Mouse (Mus musculus) forebrain, postnatal 0 days (tissue): ENCODE results near the gene Cpm. TPM values are rescaled to one million over a fixed set of nuclear protein-coding genes. Genes with fewer than 3 reads are reported as not detected.

Experiments used
- ATAC-seq: fragments of 200-750 bp; cut with Nextera tagmentation; 2 replicates; pipeline ENCODE4 v1.8.0; 2017; ENCODE audit warnings: mild to moderate bottlenecking, moderate library complexity
- DNase-seq: peaks from one replicate; pipeline ENCODE4 v3.0.0-alpha.2; 2015
- H3K27ac ChIP-seq: fragments of 300-500 bp; sonication (generic); 2 replicates; pipeline ENCODE4 v1.5.1; 2014; ENCODE audit warnings: low read depth, mild to moderate bottlenecking, antibody characterized with exemption, low read length, moderate library complexity, mixed read lengths
- H3K27me3 ChIP-seq: fragments of 300-500 bp; sonication (generic); 2 replicates; pipeline ENCODE4 v1.6.1; 2014; ENCODE audit warnings: mild to moderate bottlenecking, low read length, mixed read lengths; ENCODE audit not compliant: insufficient read depth
- H3K36me3 ChIP-seq: fragments of 300-500 bp; sonication (generic); 2 replicates; pipeline ENCODE4 v1.6.1; 2014; ENCODE audit warnings: mild to moderate bottlenecking, moderate library complexity; ENCODE audit not compliant: insufficient read depth
- H3K4me1 ChIP-seq: fragments of 300-500 bp; sonication (generic); 2 replicates; pipeline ENCODE4 v1.6.1; 2014; ENCODE audit warnings: antibody characterized with exemption; ENCODE audit not compliant: insufficient read depth
- H3K4me2 ChIP-seq: fragments of 300-500 bp; sonication (generic); 2 replicates; pipeline ENCODE4 v1.6.1; 2014; ENCODE audit warnings: low read depth, mild to moderate bottlenecking, moderate library complexity
- H3K4me3 ChIP-seq: fragments of 300-500 bp; sonication (generic); 2 replicates; pipeline ENCODE4 v1.5.1; 2014; ENCODE audit warnings: low read depth, low read length, mixed read lengths
- H3K9ac ChIP-seq: fragments of 300-500 bp; sonication (generic); 2 replicates; pipeline ENCODE4 v1.6.1; 2014; ENCODE audit warnings: mild to moderate bottlenecking
- H3K9me3 ChIP-seq: fragments of 300-500 bp; sonication (generic); 2 replicates; pipeline ENCODE4 v1.6.1; 2016; ENCODE audit warnings: low read length
- CTCF ChIP-seq: sonication (generic); IDR thresholded peaks from 2 replicates; pipeline ENCODE4 v1.5.1; 2016; ENCODE audit warnings: antibody characterized with exemption, control low read depth, low read depth
- WGBS: fragments of 180-500 bp; shearing (Covaris S2); extraction: QIAGEN DNeasy Blood & Tissue Kit; methylation state at CpG from one replicate; pipeline ENCODE4 v1.1.7; 2014; 5-methylcytosine and 5-hydroxymethylcytosine counted together
- polyA plus RNA-seq: library from polyadenylated mRNA; unstranded; fragments of >200 nt; fragmentation: Nextera tagmentation; extraction: Ambion mirVana; gene quantifications from 2 replicates; pipeline ENCODE4 v1.2.1, GENCODE M21; 2015
- total RNA-seq: library from RNA; depleted of rRNA; stranded (reverse); fragments of >200 nt; gene quantifications from 2 replicates; pipeline ENCODE4 v1.2.3, GENCODE M21; 2014

Cpm gene
- total and polyA plus RNA-seq, 2 experiments from 2014 or later: 3.4 to 7.5 TPM

- ATAC-seq (no peak), DNase-seq (no peak)
- Histone ChIP-seq H3K27me3 (no peaks in the 10 kb centered on the region), H3K4me3 (no peak overlapping the region), H3K9ac (no peak overlapping the region), H3K9me3 (no peaks in the 10 kb centered on the region), H3K4me1 (no peaks in the 10 kb centered on the region), H3K4me2 (no peak overlapping the region), H3K27ac (no peak overlapping the region), H3K36me3 (no peaks in the 10 kb centered on the region)
- no peak for TF ChIP-seq CTCF
- 87% methylated on average over 3 of the region's 3 CpGs for WGBS
Measured at GRCm38 (mm10) chr10:117617568-117618345, 11.5 kb upstream of the Cpm start.

GRCm38 (mm10) chr10:117619041-117619861, 10.0 kb upstream of the Cpm start:
- Histone ChIP-seq H3K9me3 (no peaks in the 10 kb centered on the region), H3K4me3 (no peak overlapping the region), H3K4me1 (no peaks in the 10 kb centered on the region), H3K27me3 (no peaks in the 10 kb centered on the region), H3K9ac (no peak overlapping the region), H3K4me2 (no peak overlapping the region), H3K36me3 (no peaks in the 10 kb centered on the region), H3K27ac (no peak overlapping the region)
- ATAC-seq (no peak), DNase-seq (no peak)
- no peak for TF ChIP-seq CTCF
- WGBS: 89% methylated on average over 27 of the region's 27 CpGs

- Histone ChIP-seq H3K4me1 (no peaks in the 10 kb centered on the region), H3K4me3 (no peak overlapping the region), H3K9ac (no peak overlapping the region), H3K27me3 (no peaks in the 10 kb centered on the region), H3K9me3 (no peaks in the 10 kb centered on the region), H3K27ac (no peak overlapping the region), H3K36me3 (no peaks in the 10 kb centered on the region), H3K4me2 (no peak overlapping the region)
- no peak for TF ChIP-seq CTCF
- ATAC-seq (no peak), DNase-seq (no peak)
- WGBS: 85% methylated on average over 2 of the region's 2 CpGs
Measured at GRCm38 (mm10) chr10:117619862-117620179, 9.5 kb upstream of the Cpm start.

- H3K9ac ChIP-seq: no peak overlapping the region
- no peak overlapping the region for H3K27ac ChIP-seq
- H3K4me2 ChIP-seq: no peak overlapping the region
- no peaks in the 10 kb centered on the region for H3K4me1 ChIP-seq
- no peaks in the 10 kb centered on the region for H3K9me3 ChIP-seq
- 96% methylated on average over 4 of the region's 4 CpGs for WGBS
- H3K4me3 ChIP-seq: no peak overlapping the region
- DNase-seq (no peak), ATAC-seq (no peak)
- H3K36me3 ChIP-seq: no peaks in the 10 kb centered on the region
- H3K27me3 ChIP-seq: no peaks in the 10 kb centered on the region
- no peak for TF ChIP-seq CTCF
Measured at GRCm38 (mm10) chr10:117620530-117620929, 8.8 kb upstream of the Cpm start.

- no peak for TF ChIP-seq CTCF
- 80% methylated on average over 3 of the region's 3 CpGs for WGBS
Measured at GRCm38 (mm10) chr10:117620934-117621501, 8.3 kb upstream of the Cpm start.

GRCm38 (mm10) chr10:117621616-117622533, 7.4 kb upstream of the Cpm start:
- DNase-seq (no peak), ATAC-seq (no peak)
- 0 out of 2 replicates have a peak, but pooled peaks cover under 1% of the 10 kb centered on the region for H3K27me3 ChIP-seq
- H3K9ac ChIP-seq: no peak overlapping the region
- no peak overlapping the region for H3K4me2 ChIP-seq
- 94% methylated on average over 12 of the region's 12 CpGs for WGBS
- H3K4me1 ChIP-seq: no peaks in the 10 kb centered on the region
- no peaks in the 10 kb centered on the region for H3K9me3 ChIP-seq
- no peak for TF ChIP-seq CTCF
- no peak overlapping the region for H3K4me3 ChIP-seq
- H3K36me3 ChIP-seq: no peaks in the 10 kb centered on the region
- H3K27ac ChIP-seq: no peak overlapping the region

More at GRCm38 (mm10) chr10:117620934-117621501, 8.3 kb upstream of the Cpm start:
- no peaks in the 10 kb centered on the region for H3K4me1 ChIP-seq
- H3K4me3 ChIP-seq: no peak overlapping the region
- no peak overlapping the region for H3K27ac ChIP-seq
- no peaks in the 10 kb centered on the region for H3K27me3 ChIP-seq
- no peak overlapping the region for H3K9ac ChIP-seq
- no peak for ATAC-seq
- no peak for DNase-seq
- no peak overlapping the region for H3K4me2 ChIP-seq
- no peaks in the 10 kb centered on the region for H3K9me3 ChIP-seq
- H3K36me3 ChIP-seq: no peaks in the 10 kb centered on the region
